Mouse (Mus musculus) ovary, adult 10 weeks (tissue): Measurements from ENCODE around the gene Hmgb2. TPM values are rescaled to one million over a fixed set of nuclear protein-coding genes. Genes with fewer than 3 reads are reported as not detected.

Experiments used
- polyA plus RNA-seq: library from polyadenylated mRNA; stranded (reverse); fragments of 350-450 nt; fragmentation: Illumina TruSeq; extraction: RNeasy Lipid Tissue Mini Kit (QIAGEN cat#74804); gene quantifications from one replicate; pipeline ENCODE4 v1.2.3, GENCODE M21; 2014

The Hmgb2 gene
- 86.5 TPM for polyA plus RNA-seq

DNA sequence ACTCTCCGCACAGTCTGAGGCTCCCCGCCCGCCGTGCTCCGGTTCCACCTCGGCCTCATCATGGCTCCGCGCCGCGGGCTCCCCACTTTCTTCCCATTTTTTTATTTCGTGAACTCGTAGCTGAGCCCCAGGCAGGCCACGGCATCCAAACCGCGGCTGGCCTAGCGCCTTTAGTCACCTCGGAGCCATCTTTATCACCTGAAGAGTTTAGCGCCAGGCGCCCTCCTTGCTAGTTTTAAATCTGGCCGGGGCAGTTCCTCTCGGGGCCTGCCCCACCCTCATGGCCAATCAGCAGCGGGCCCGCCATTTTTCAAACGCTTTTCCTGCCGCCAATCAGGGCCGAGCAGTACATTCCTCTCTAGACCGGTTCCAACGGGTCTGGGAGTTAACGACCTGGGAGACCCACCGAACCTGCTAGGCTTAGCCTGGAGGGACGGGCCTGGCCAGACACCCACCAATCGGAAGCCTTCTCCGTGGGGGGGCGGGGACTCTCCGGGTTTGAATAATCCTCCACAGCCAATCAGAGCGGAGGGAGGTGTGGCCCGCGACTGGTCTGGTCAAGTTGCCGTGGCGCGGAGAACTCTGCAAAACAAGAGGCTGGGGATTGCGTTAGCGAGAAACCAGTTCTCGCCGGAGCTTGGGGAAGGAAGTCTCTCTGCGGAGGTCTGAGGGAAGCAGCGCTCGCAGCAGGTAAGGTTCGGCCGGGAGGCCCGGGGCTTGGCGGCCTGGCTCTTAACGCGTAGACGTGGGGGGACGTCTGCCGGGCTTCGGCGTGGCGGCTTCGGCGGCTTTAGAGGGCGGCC, at the start of gene Hmgb2:
Gene Hmgb2, plus strand, starts transcription at position 592 of the 803 bp plus-strand sequence.

DNA sequence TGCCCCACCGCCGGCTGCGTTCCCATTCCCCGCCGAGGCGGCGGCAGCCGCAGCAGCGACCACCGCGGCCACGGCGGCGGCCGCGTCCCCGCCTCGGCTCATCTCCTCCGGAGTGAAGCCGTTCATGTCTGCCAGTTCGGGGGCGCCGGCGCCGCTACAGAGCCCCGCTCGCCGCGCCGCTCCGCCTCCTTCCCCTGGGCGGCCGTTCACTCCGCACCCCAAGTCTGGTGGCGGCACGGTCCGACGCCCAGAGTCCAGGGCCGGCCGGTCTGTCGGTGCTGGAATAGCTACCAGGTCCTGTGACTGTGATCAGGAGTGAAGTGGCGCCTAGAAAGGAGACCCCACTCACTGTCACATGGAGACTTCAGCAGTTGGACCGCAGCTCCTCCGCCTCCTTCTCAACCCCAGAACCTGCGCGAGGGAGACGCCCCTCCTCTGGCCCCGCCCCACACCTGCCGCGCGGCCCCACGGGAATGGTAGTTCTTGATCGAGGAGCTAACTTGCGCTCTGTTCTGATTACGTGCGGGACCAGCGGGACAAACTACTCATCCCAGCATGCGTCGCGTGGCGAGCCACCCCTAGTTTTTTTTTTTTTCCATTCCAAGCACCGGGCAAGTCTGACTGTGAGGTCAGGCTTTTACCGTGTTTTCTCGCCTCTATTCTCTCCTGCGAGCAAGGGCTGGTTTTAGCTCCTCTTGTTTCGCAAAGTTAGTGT, 24.1 kb upstream of the Hmgb2 start, which contains the start of gene Sap30:
Gene Sap30, minus strand, starts transcription at position 420 of the 715 bp plus-strand sequence.

Other genes starting within 250 kb of the Hmgb2 start
- gene Hand2, start 190.9 kb upstream of the Hmgb2 start, polyA plus RNA-seq = 0.68 TPM
- not detected for gene Scrg1, start 56.0 kb upstream of the Hmgb2 start, polyA plus RNA-seq
- gene Sap30, start 24.0 kb upstream of the Hmgb2 start, polyA plus RNA-seq = 36.7 TPM
- gene Galnt7, start 141.1 kb downstream of the Hmgb2 start, polyA plus RNA-seq = 38.5 TPM